Mouse (Mus musculus): Measurements from ENCODE around the gene Gm11985.

- TF ChIP-seq CTCF (IDR thresholded peaks at IDR 0.05; ENCODE audit: extremely low read depth, insufficient read length, insufficient replicate concordance, low read depth, low read length) (no peak), POLR2A (IDR thresholded peaks at IDR 0.05; ENCODE audit: low read depth, low read length) (no peak)
Observed at GRCm38 (mm10) chr11:7147536-7147935, 40.8 kb downstream of the Gm11985 start.

All from small intestine, adult 2 months (tissue).